Mouse (Mus musculus): ENCODE data around the gene Lsm12. TPM values are rescaled to one million over a fixed set of nuclear protein-coding genes. Genes with fewer than 3 reads are reported as not detected.

Lsm12 gene
- polyA plus RNA-seq, 1 experiment from 2014 or later = 137 TPM

DNA sequence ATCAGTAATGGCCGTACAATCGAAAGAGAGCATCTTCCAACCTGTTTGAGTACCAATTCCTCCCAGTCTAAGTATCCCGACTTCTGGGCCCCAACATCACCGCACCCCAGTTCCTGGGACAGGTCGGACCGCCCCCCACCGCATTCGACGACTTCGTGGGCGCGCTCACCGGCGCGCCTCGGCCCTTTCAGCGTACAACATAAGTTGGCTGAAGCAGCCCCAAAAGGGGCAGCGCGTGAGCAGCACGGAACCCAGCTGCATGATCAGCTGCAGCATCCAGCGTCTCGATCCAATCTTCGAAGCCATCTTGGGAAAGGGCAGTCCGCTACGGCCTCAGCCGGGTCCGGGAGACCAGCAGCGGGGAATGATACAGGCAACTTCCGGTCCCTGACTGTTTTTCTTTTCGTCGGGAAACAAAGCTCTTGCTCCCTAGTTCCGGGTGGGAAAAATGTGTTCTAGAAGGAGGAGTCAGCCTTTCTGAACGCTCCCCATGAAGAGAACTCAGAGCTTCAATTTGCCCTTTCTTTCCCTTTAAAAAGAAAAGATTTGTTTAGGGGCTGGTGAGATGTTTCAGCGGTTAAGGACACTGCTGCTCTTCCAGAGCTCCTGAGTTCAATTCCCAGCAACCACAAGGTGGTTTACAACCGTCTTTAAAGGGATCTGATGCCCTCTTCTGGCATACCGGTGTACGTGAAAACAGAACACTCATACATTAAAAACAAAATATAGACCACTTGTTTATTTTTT, 28.9 kb downstream of the Lsm12 start, which contains the start of gene Tmem101:
Gene Tmem101, minus strand, starts transcription at position 366 of the 747 bp plus-strand sequence.
- Histone ChIP-seq H3K4me1 (peaks cover 11% of the 10 kb centered on the region), H3K9me3 (no peaks in the 10 kb centered on the region), H3K36me3 (replicated peaks) (peaks cover 35% of the 10 kb centered on the region), H3K27ac (peak within 1 kb of the TSS; percentile 90), H3K4me3 (peak within 1 kb of the TSS; percentile 92), H3K27me3 (ENCODE audit: poor library complexity, severe bottlenecking) (no peaks in the 10 kb centered on the region)
- under 1% methylated on average over 37 of the region's 37 CpGs for WGBS
- peak; percentile 87 for DNase-seq (ENCODE audit: extremely low spot score, low spot score)

DNA sequence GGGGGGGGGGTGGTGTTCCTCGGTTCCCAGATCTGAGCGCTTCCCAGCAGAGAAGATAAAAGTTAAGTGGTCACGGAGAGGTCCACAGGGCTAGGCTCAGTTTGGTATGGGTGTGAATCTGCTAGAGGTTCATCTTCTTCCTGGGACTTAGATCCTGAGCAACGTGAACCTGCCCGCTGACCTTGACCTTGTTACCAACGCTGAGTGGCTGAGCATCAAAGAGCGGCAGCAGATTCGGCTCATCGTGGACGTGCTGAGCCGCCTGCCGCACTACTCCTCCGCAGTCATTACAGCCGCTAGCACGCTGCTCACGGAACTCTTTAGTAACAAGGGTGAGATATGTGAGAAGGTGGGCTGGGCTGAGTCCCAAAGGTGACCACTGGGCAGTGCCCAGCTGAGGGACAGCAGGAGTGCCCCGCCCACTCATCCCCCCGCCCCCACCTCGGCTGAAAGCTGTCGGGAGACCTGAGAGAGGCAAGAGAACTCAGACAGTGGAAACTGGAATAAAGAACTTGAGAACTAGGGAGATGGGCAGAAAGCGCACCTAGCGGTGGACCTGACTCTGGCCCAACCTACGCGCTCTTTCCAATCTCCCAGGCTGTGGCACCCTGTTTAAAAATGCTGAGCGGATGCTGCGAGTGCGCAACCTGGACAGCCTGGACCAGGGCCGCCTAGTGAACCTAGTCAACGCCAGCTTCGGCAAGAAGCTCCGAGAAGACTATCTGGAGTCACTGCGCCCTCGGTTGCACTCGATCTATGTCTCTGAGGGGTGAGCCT, 37.7 kb downstream of the Lsm12 start:
- no peaks in the 10 kb centered on the region for H3K9me3 ChIP-seq
- peak overlapping the region; percentile 33 for H3K4me3 ChIP-seq
- DNase-seq (ENCODE audit: extremely low spot score, low spot score) = no peak
- peaks cover 30% of the 10 kb centered on the region for H3K4me1 ChIP-seq
- H3K27ac ChIP-seq = no peak overlapping the region
- H3K27me3 ChIP-seq (ENCODE audit: poor library complexity, severe bottlenecking) = peaks cover 75% of the 10 kb centered on the region
- 14% methylated on average over 34 of the region's 34 CpGs for WGBS
- peaks cover 2% of the 10 kb centered on the region; the same call in 1 of the 2 replicates for H3K36me3 ChIP-seq (replicated peaks)

DNA sequence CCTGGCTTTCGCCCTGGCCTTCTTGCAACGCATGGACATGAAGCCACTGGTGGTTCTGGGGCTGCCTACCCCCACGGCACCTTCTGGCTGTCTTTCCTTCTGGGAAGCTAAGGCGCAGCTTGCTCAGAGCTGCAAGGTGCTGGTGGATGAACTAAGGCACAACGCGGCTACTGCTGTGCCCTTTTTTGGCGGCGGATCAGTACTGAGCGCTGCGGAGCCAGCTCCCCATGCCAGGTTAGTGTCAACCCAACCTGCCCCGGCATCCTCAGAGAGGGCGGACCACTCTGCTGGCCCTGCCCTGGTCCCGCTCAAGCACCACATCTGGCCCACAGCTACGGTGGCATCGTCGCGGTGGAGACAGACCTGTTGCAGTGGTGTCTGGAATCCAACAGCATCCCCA, 38.6 kb downstream of the Lsm12 start:
- DNase-seq (ENCODE audit: extremely low spot score, low spot score) = no peak
- Histone ChIP-seq H3K36me3 (replicated peaks) (no peaks in the 10 kb centered on the region), H3K27me3 (ENCODE audit: poor library complexity, severe bottlenecking) (peaks cover 80% of the 10 kb centered on the region), H3K4me1 (peaks cover 30% of the 10 kb centered on the region), H3K4me3 (peak overlapping the region; percentile 44), H3K9me3 (no peaks in the 10 kb centered on the region), H3K27ac (no peak overlapping the region)
- WGBS = 12% methylated on average over 17 of the region's 17 CpGs

DNA sequence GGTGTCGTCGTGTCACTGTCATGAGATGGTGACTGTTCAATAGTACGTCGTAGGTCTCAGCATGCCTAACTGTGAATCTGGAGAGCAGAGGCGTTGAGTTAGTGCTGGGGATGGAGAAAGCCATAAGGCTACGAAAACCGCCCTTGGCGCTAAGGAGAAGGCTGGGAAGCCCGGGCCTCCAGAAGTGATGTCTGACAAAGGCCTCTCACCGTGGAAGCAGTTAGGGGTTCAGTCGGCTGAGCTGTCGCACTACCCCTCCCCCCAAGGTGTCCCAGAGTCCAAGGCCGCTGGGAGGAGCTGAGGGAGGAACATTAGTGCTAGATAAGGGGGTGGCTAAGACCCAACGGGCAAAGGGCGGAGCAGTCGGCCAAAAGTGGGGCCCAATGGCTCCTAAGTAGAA, 39.1 kb downstream of the Lsm12 start:
- H3K4me3 ChIP-seq = peak overlapping the region; percentile 44
- peaks cover 30% of the 10 kb centered on the region for H3K4me1 ChIP-seq
- no peak for DNase-seq (ENCODE audit: extremely low spot score, low spot score)
- 4% methylated on average over 16 of the region's 16 CpGs for WGBS
- H3K9me3 ChIP-seq = no peaks in the 10 kb centered on the region
- H3K27ac ChIP-seq = no peak overlapping the region
- H3K27me3 ChIP-seq (ENCODE audit: poor library complexity, severe bottlenecking) = peaks cover 80% of the 10 kb centered on the region
- no peaks in the 10 kb centered on the region for H3K36me3 ChIP-seq (replicated peaks)

DNA sequence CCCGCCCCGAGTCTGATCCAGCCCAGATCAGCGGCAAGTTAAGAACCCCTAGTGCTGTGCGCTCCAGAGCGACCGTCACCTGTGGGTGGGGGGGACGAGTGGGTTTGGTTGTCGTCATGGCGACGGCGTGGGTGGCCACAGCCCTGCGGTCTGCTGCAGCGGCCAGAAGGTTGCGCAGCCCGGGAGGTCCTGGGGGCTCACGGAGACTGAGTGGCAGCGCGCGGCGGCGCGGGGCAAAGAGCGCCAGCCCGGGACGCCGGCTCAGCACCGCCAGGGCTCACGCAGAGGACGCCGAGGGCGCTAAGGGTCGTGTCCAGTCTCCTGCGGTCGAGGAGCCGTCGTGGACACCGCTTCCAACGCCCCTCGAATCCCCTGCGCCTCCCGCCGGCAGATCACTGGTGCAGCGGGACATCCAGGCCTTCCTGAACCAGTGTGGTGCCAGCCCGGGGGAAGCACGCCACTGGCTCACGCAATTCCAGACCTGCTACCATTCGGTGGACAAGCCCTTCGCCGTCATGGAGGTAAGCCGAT, 39.6 kb downstream of the Lsm12 start, which contains the start of gene Nags:
Gene Nags, plus strand, starts transcription at position 43 of the 531 bp plus-strand sequence.
- Histone ChIP-seq H3K27me3 (ENCODE audit: poor library complexity, severe bottlenecking) (peaks cover 80% of the 10 kb centered on the region), H3K4me1 (peaks cover 30% of the 10 kb centered on the region), H3K27ac (no peak within 1 kb of the TSS), H3K9me3 (no peaks in the 10 kb centered on the region), H3K36me3 (replicated peaks) (no peaks in the 10 kb centered on the region), H3K4me3 (peak within 1 kb of the TSS; percentile 44)
- no peak for DNase-seq (ENCODE audit: extremely low spot score, low spot score)
- 3% methylated on average over 50 of the region's 50 CpGs for WGBS

DNA sequence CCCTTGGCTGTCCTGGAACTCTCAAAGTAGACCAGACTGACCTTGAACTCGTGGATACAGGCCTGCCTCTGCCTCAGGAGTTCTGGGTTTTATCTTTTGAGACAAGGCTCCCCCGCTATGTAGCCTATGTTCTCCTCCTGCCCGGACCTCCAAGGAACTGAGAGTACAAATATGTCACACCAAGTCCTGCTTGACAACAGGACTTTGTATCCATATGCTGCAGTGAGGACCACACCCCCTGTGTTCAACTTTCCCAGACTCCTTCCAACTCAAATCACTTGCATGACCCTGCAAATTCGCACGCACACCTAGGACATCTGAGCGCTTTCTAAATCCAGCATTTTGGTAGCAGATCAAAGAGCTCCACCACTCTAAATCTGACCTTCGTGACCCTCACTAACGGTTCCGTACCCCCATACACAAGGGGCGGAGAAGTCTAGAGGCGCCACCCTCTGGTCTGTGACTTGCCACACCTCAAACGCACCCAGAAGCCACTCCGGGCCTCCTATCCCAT, 40.1 kb downstream of the Lsm12 start:
- WGBS = 22% methylated on average over 13 of the region's 13 CpGs
- no peak overlapping the region for H3K27ac ChIP-seq
- H3K4me1 ChIP-seq = peaks cover 30% of the 10 kb centered on the region
- no peaks in the 10 kb centered on the region for H3K36me3 ChIP-seq (replicated peaks)
- H3K4me3 ChIP-seq = peak overlapping the region; percentile 44
- H3K27me3 ChIP-seq (ENCODE audit: poor library complexity, severe bottlenecking) = peaks cover 81% of the 10 kb centered on the region
- no peak for DNase-seq (ENCODE audit: extremely low spot score, low spot score)
- H3K9me3 ChIP-seq = no peaks in the 10 kb centered on the region

DNA sequence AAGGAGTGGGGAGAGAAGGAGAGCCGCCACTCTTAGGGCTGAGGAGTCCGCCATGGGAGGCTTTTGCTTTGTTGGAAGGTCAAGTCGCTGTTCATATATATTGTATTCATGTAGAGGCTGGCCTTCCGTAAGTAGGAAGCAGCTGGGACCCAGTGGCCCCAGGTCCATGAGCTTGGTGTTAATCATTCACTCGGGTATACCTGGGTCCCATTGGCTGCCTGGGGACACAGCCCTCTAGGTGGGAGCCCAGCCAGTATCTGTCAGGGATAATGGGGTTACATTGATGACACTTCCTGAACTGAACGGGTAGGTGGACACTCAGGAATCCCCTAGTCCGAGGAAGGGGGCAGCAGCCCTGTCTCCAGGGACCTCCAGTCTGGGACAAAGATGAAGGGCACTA, 42.7 kb downstream of the Lsm12 start:
- 77% methylated on average over 7 of the region's 7 CpGs for WGBS
- H3K4me1 ChIP-seq = peaks cover 29% of the 10 kb centered on the region
- no peaks in the 10 kb centered on the region for H3K36me3 ChIP-seq (replicated peaks)
- no peak overlapping the region for H3K27ac ChIP-seq
- no peaks in the 10 kb centered on the region for H3K9me3 ChIP-seq
- peaks cover 78% of the 10 kb centered on the region for H3K27me3 ChIP-seq (ENCODE audit: poor library complexity, severe bottlenecking)
- no peak overlapping the region for H3K4me3 ChIP-seq
- DNase-seq (ENCODE audit: extremely low spot score, low spot score) = no peak

DNA sequence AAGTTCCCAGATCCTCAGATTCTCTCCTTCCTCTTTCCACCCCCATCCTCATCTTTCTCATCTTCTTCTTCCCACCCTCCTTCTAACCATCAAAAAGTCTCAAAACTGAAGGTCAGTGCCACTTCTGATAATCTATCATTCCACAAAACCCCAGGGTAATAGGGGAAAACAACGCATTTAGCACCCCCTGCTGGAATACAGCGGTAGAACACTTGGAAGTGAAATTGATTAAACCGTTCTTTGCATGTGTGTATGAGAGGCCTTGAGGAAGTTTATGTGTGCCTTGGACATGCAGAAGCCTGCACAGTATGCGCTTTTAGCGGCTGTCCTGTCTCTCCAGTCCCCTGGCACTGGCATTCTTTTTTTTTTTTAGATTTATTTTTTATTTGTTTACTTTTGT, 44.6 kb downstream of the Lsm12 start:
- peaks cover 72% of the 10 kb centered on the region for H3K27me3 ChIP-seq (ENCODE audit: poor library complexity, severe bottlenecking)
- peak; percentile 67 for DNase-seq (ENCODE audit: extremely low spot score, low spot score)
- no peak overlapping the region for H3K4me3 ChIP-seq
- no peaks in the 10 kb centered on the region for H3K9me3 ChIP-seq
- H3K27ac ChIP-seq = no peak overlapping the region
- 3% methylated on average over 5 of the region's 5 CpGs for WGBS
- no peaks in the 10 kb centered on the region for H3K36me3 ChIP-seq (replicated peaks)
- peaks cover 10% of the 10 kb centered on the region for H3K4me1 ChIP-seq

DNA sequence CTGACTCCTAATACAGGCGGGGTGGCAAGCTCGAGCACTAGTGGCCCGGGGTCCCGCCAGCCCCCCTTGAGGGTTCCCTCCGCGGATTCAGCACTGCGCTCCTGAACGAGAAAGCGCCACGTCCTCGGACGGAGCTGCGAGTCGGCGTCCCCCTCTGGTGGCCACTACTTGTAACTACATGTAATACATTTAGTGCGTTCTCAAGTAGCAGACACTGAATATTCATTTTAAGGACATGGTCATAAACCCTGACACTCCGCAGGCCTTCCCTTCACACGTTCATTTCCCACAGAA, 46.7 kb downstream of the Lsm12 start:
- peaks cover 16% of the 10 kb centered on the region for H3K4me1 ChIP-seq
- H3K4me3 ChIP-seq = peak overlapping the region; percentile 42
- H3K27ac ChIP-seq = peak overlapping the region; percentile 45; the same call in 1 of the 2 replicates
- WGBS = under 1% methylated on average over 18 of the region's 18 CpGs
- peaks cover 63% of the 10 kb centered on the region for H3K27me3 ChIP-seq (ENCODE audit: poor library complexity, severe bottlenecking)
- no peaks in the 10 kb centered on the region for H3K36me3 ChIP-seq (replicated peaks)
- H3K9me3 ChIP-seq = no peaks in the 10 kb centered on the region
- peak; percentile 76 for DNase-seq (ENCODE audit: extremely low spot score, low spot score)

DNA sequence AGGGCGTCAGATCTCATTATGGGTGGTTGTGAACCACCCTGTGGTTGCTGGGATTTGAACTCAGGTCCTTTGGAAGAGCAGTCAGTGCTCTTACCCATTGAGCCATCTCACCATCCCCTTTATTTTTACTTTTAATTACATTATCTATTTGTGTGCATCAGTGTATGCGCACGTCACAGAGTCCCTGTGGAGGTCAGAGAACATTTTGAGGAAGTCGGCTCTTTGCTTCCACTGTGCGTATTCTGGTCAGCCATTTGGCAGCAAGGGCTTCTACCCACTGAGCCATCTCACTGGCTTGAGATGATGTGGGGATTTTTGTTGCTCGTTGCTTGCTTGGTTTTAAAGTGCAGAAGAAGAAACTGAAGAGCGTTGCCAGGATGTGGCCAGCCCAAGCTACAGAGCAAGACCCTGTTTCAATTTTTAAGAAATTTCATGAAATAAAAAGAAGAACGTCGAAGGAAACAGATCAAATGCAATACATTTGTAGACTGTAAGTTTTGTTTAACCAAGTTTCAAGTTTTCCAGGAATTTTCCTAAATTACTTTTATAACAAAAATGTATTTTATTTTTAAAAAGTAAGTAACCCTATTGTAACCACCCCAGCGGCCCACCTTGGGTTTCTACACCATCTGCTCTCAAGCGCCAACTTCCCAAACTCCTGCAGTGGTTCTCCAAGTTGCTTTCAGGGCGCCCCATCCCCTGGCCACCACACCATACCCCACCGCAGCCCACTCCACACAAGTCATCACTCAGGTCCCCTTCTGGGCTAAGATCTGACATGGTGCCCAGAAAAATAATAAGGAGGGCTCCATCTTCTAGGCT, 47.3 kb downstream of the Lsm12 start:
- H3K4me1 ChIP-seq = peaks cover 16% of the 10 kb centered on the region
- peak overlapping the region; percentile 42 for H3K4me3 ChIP-seq
- H3K27me3 ChIP-seq (ENCODE audit: poor library complexity, severe bottlenecking) = peaks cover 57% of the 10 kb centered on the region
- no peaks in the 10 kb centered on the region for H3K36me3 ChIP-seq (replicated peaks)
- 46% methylated on average over 13 of the region's 13 CpGs for WGBS
- no peak for DNase-seq (ENCODE audit: extremely low spot score, low spot score)
- peak overlapping the region; percentile 45; the same call in 1 of the 2 replicates for H3K27ac ChIP-seq
- no peaks in the 10 kb centered on the region for H3K9me3 ChIP-seq

DNA sequence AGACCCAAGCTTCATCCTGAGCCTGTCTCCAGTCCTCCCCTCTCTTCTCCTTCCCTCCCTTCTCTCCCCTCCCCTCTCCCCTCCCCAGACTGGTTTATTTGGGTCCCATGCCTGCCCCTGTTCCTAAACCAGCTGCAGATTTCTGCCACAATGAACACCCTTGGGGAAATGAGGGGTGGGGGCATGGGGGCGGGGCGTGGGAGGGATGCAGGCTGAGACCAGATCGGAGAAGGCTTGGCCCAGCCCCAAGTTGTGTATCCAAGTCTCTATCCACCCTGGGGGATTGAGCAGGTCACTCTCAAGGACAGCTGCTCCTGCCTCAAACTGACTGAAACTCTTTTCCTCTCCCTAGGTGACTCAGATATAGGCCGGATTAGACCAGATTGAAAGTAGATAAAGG, 50.6 kb downstream of the Lsm12 start:
- Histone ChIP-seq H3K27me3 (ENCODE audit: poor library complexity, severe bottlenecking) (peaks cover 46% of the 10 kb centered on the region), H3K4me3 (no peak overlapping the region), H3K4me1 (peaks cover 16% of the 10 kb centered on the region), H3K27ac (no peak overlapping the region), H3K36me3 (replicated peaks) (no peaks in the 10 kb centered on the region), H3K9me3 (no peaks in the 10 kb centered on the region)
- no peak for DNase-seq (ENCODE audit: extremely low spot score, low spot score)
- 24% methylated on average over 4 of the region's 4 CpGs for WGBS

DNA sequence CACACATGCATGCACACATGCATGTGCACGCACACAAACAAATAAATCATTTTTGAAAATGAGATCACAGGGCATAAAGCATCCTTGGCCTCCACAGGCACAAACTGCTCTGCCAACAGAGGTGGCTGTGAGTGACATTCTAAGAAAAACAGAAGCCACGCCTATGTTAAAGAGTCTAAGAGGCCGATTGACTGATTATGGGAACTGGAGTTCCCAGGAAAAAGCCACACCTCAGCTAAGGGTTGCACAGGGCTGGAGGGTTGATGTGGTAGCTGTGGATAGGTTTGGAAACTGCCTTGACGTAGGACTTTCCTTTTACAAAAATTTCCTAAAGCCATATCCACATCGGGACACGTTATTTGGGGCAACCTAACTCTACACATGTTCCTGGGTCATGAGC, 67.7 kb downstream of the Lsm12 start:
- Histone ChIP-seq H3K27ac (no peak overlapping the region), H3K27me3 (ENCODE audit: poor library complexity, severe bottlenecking) (0 out of 2 replicates have a peak, but pooled peaks cover 3% of the 10 kb centered on the region), H3K4me1 (no peaks in the 10 kb centered on the region), H3K36me3 (replicated peaks) (no peaks in the 10 kb centered on the region), H3K9me3 (no peaks in the 10 kb centered on the region; the same call in 1 of the 2 replicates), H3K4me3 (no peak overlapping the region)
- DNase-seq (ENCODE audit: extremely low spot score, low spot score) = no peak
- WGBS = 86% methylated on average over 6 of the region's 6 CpGs
